Mouse (Mus musculus) embryonic facial prominence, embryonic 12.5 days (tissue): Measurements from ENCODE around the gene Vmp1. TPM values are rescaled to one million over a fixed set of nuclear protein-coding genes. Genes with fewer than 3 reads are reported as not detected.

ENCODE experiments used
- ATAC-seq: fragments of 200-750 bp; cut with Nextera tagmentation; 2 replicates; pipeline ENCODE4 v1.8.0; 2017; ENCODE audit not compliant: insufficient number of reproducible peaks, insufficient read depth, low FRiP score, low TSS enrichment
- H3K27ac ChIP-seq: fragments of 300-500 bp; sonication (generic); 2 replicates; pipeline ENCODE4 v1.5.1; 2016; ENCODE audit warnings: mild to moderate bottlenecking
- H3K27me3 ChIP-seq: fragments of 300-500 bp; sonication (generic); 2 replicates; pipeline ENCODE4 v1.6.1; 2016; ENCODE audit warnings: mild to moderate bottlenecking, moderate library complexity
- H3K36me3 ChIP-seq: fragments of 300-500 bp; sonication (generic); 2 replicates; pipeline ENCODE4 v1.6.1; 2016; ENCODE audit warnings: mild to moderate bottlenecking
- H3K4me1 ChIP-seq: fragments of 300-500 bp; sonication (generic); 2 replicates; pipeline ENCODE4 v1.6.1; 2016
- H3K4me2 ChIP-seq: fragments of 300-500 bp; sonication (generic); replicated peaks from 2 replicates; pipeline ENCODE4 v1.6.1; 2016; ENCODE audit warnings: mild to moderate bottlenecking, moderate library complexity
- H3K4me3 ChIP-seq: fragments of 300-500 bp; sonication (generic); 2 replicates; pipeline ENCODE4 v1.5.1; 2016; ENCODE audit warnings: mild to moderate bottlenecking
- H3K9ac ChIP-seq: fragments of 300-500 bp; sonication (generic); 2 replicates; pipeline ENCODE4 v1.6.1; 2016; ENCODE audit warnings: mild to moderate bottlenecking, moderate library complexity
- H3K9me3 ChIP-seq: fragments of 300-500 bp; sonication (generic); 2 replicates; pipeline ENCODE4 v1.6.1; 2016; ENCODE audit warnings: mild to moderate bottlenecking, moderate library complexity
- WGBS: fragments of 180-500 bp; shearing (Covaris S2); methylation state at CpG from one replicate; pipeline ENCODE4 v1.1.7; 2016; 5-methylcytosine and 5-hydroxymethylcytosine counted together
- polyA plus RNA-seq: library from polyadenylated mRNA; unstranded; fragments of >200 nt; fragmentation: Nextera tagmentation; extraction: Ambion mirVana; gene quantifications from 2 replicates; pipeline ENCODE4 v1.2.1, GENCODE M21; 2016

Vmp1 gene
- polyA plus RNA-seq: 84.7 and 88.3 TPM in 2 replicates

- Histone ChIP-seq H3K9me3 (no peaks in the 10 kb centered on the region), H3K4me2 (peak within 1 kb of the TSS; percentile 88), H3K27me3 (no peaks in the 10 kb centered on the region), H3K36me3 (peaks cover 15% of the 10 kb centered on the region), H3K4me3 (peak within 1 kb of the TSS; percentile 72), H3K4me1 (peaks cover 23% of the 10 kb centered on the region), H3K9ac (peak within 1 kb of the TSS; percentile 80), H3K27ac (peak within 1 kb of the TSS; percentile 91)
- ATAC-seq: peak; percentile 92
- under 1% methylated on average over 56 of the region's 56 CpGs for WGBS
Observed at GRCm38 (mm10) chr11:86683395-86684125, at the start of gene Vmp1, which contains the start of gene Ptrh2. TSS of gene Vmp1 (minus strand) at chr11:86683836. TSS of gene Ptrh2 (plus strand) at chr11:86683985.

GRCm38 (mm10) chr11:86731443-86731842 is 47.8 kb upstream of the Vmp1 start:
- H3K4me3 ChIP-seq: no peak overlapping the region
- peaks cover 53% of the 10 kb centered on the region for H3K36me3 ChIP-seq
- H3K9me3 ChIP-seq: no peaks in the 10 kb centered on the region
- H3K4me2 ChIP-seq: no peak overlapping the region
- no peak for ATAC-seq
- H3K9ac ChIP-seq: no peak overlapping the region
- no peaks in the 10 kb centered on the region for H3K4me1 ChIP-seq
- 89% methylated on average over 2 of the region's 2 CpGs for WGBS
- H3K27me3 ChIP-seq: no peaks in the 10 kb centered on the region
- H3K27ac ChIP-seq: no peak overlapping the region

GRCm38 (mm10) chr11:86725607-86726006 is 42.0 kb upstream of the Vmp1 start:
- no peak overlapping the region for H3K9ac ChIP-seq
- no peak overlapping the region for H3K27ac ChIP-seq
- no peak overlapping the region for H3K4me3 ChIP-seq
- no peaks in the 10 kb centered on the region for H3K4me1 ChIP-seq
- H3K27me3 ChIP-seq: no peaks in the 10 kb centered on the region
- peaks cover 61% of the 10 kb centered on the region for H3K36me3 ChIP-seq
- no peaks in the 10 kb centered on the region for H3K9me3 ChIP-seq
- no peak for ATAC-seq
- H3K4me2 ChIP-seq: no peak overlapping the region

- H3K27me3 ChIP-seq: no peaks in the 10 kb centered on the region
- no peaks in the 10 kb centered on the region for H3K4me1 ChIP-seq
- no peak overlapping the region for H3K4me3 ChIP-seq
- no peak overlapping the region for H3K4me2 ChIP-seq
- H3K36me3 ChIP-seq: peaks cover 63% of the 10 kb centered on the region
- no peak overlapping the region for H3K27ac ChIP-seq
- no peaks in the 10 kb centered on the region for H3K9me3 ChIP-seq
- no peak for ATAC-seq
- 91% methylated on average over 7 of the region's 7 CpGs for WGBS
- no peak overlapping the region for H3K9ac ChIP-seq
Observed at GRCm38 (mm10) chr11:86724982-86725381, 41.3 kb upstream of the Vmp1 start.

- Histone ChIP-seq H3K27ac (no peak overlapping the region), H3K9me3 (no peaks in the 10 kb centered on the region), H3K4me3 (no peak overlapping the region), H3K9ac (no peak overlapping the region), H3K36me3 (peaks cover 66% of the 10 kb centered on the region), H3K4me1 (no peaks in the 10 kb centered on the region), H3K4me2 (no peak overlapping the region), H3K27me3 (no peaks in the 10 kb centered on the region)
- WGBS: 90% methylated on average over 3 of the region's 3 CpGs
- no peak for ATAC-seq
Observed at GRCm38 (mm10) chr11:86724004-86724403, 40.4 kb upstream of the Vmp1 start.

GRCm38 (mm10) chr11:86719390-86719789 is 35.8 kb upstream of the Vmp1 start:
- no peak overlapping the region for H3K4me3 ChIP-seq
- H3K9ac ChIP-seq: no peak overlapping the region
- no peak overlapping the region for H3K4me2 ChIP-seq
- no peaks in the 10 kb centered on the region for H3K4me1 ChIP-seq
- no peaks in the 10 kb centered on the region for H3K9me3 ChIP-seq
- peaks cover 54% of the 10 kb centered on the region for H3K36me3 ChIP-seq
- H3K27ac ChIP-seq: no peak overlapping the region
- ATAC-seq: no peak
- H3K27me3 ChIP-seq: no peaks in the 10 kb centered on the region
- 91% methylated on average over 8 of the region's 8 CpGs for WGBS

- H3K4me3 ChIP-seq: no peak overlapping the region
Observed at GRCm38 (mm10) chr11:86718369-86718768, 34.7 kb upstream of the Vmp1 start.

GRCm38 (mm10) chr11:86717306-86718065 is 33.9 kb upstream of the Vmp1 start:
- Histone ChIP-seq H3K9ac (no peak overlapping the region), H3K27ac (no peak overlapping the region), H3K4me2 (no peak overlapping the region), H3K9me3 (no peaks in the 10 kb centered on the region), H3K4me3 (no peak overlapping the region), H3K4me1 (no peaks in the 10 kb centered on the region), H3K27me3 (no peaks in the 10 kb centered on the region), H3K36me3 (peaks cover 49% of the 10 kb centered on the region)
- 85% methylated on average over 6 of the region's 6 CpGs for WGBS
- no peak for ATAC-seq

More at GRCm38 (mm10) chr11:86718369-86718768, 34.7 kb upstream of the Vmp1 start:
- H3K36me3 ChIP-seq: peaks cover 51% of the 10 kb centered on the region
- WGBS: 94% methylated on average over 3 of the region's 3 CpGs
- no peak overlapping the region for H3K4me2 ChIP-seq
- H3K4me1 ChIP-seq: no peaks in the 10 kb centered on the region
- ATAC-seq: no peak
- no peaks in the 10 kb centered on the region for H3K27me3 ChIP-seq
- no peak overlapping the region for H3K9ac ChIP-seq
- no peaks in the 10 kb centered on the region for H3K9me3 ChIP-seq
- no peak overlapping the region for H3K27ac ChIP-seq

- no peaks in the 10 kb centered on the region for H3K4me1 ChIP-seq
- H3K27me3 ChIP-seq: no peaks in the 10 kb centered on the region
- no peak overlapping the region for H3K27ac ChIP-seq
- no peak overlapping the region for H3K4me3 ChIP-seq
- H3K4me2 ChIP-seq: no peak overlapping the region
- H3K9me3 ChIP-seq: no peaks in the 10 kb centered on the region
- H3K36me3 ChIP-seq: peaks cover 49% of the 10 kb centered on the region
- no peak overlapping the region for H3K9ac ChIP-seq
- ATAC-seq: no peak
Observed at GRCm38 (mm10) chr11:86714606-86715005, 31.0 kb upstream of the Vmp1 start.

GRCm38 (mm10) chr11:86701151-86701550 is 17.5 kb upstream of the Vmp1 start:
- Histone ChIP-seq H3K9ac (no peak overlapping the region), H3K9me3 (no peaks in the 10 kb centered on the region), H3K4me2 (no peak overlapping the region), H3K4me1 (no peaks in the 10 kb centered on the region), H3K27ac (no peak overlapping the region), H3K4me3 (no peak overlapping the region), H3K27me3 (no peaks in the 10 kb centered on the region), H3K36me3 (peaks cover 73% of the 10 kb centered on the region)
- 91% methylated on average over 4 of the region's 4 CpGs for WGBS
- no peak for ATAC-seq

- Histone ChIP-seq H3K4me3 (no peak overlapping the region), H3K9me3 (no peaks in the 10 kb centered on the region), H3K9ac (no peak overlapping the region), H3K4me2 (no peak overlapping the region), H3K4me1 (no peaks in the 10 kb centered on the region), H3K36me3 (peaks cover 72% of the 10 kb centered on the region), H3K27ac (no peak overlapping the region), H3K27me3 (no peaks in the 10 kb centered on the region)
- WGBS: 84% methylated on average over 4 of the region's 4 CpGs
- no peak for ATAC-seq
Observed at GRCm38 (mm10) chr11:86695461-86695860, 11.8 kb upstream of the Vmp1 start.

- H3K9me3 ChIP-seq: no peaks in the 10 kb centered on the region
- H3K36me3 ChIP-seq: peaks cover 70% of the 10 kb centered on the region
- H3K4me2 ChIP-seq: no peak overlapping the region
- no peaks in the 10 kb centered on the region for H3K27me3 ChIP-seq
- H3K9ac ChIP-seq: no peak overlapping the region
- H3K4me1 ChIP-seq: no peaks in the 10 kb centered on the region
- no peak overlapping the region for H3K27ac ChIP-seq
- H3K4me3 ChIP-seq: no peak overlapping the region
- no peak for ATAC-seq
- WGBS: 82% methylated on average over 2 of the region's 2 CpGs
Observed at GRCm38 (mm10) chr11:86692546-86692945, 8.9 kb upstream of the Vmp1 start.
